Mouse (Mus musculus) layer of hippocampus, adult 9-11 months (tissue): Measurements from ENCODE around the gene Adipor2.

Source experiments
- DNase-seq: peaks from one replicate; pipeline ENCODE4 v3.0.0; 2022

The Adipor2 gene

GRCm38 (mm10) chr6:119307867-119308413 is 109.6 kb downstream of the Adipor2 start:
- DNase-seq = no peak

GRCm38 (mm10) chr6:119303331-119303730 is 114.2 kb downstream of the Adipor2 start:
- no peak for DNase-seq
